In the genomic region with DNA sequence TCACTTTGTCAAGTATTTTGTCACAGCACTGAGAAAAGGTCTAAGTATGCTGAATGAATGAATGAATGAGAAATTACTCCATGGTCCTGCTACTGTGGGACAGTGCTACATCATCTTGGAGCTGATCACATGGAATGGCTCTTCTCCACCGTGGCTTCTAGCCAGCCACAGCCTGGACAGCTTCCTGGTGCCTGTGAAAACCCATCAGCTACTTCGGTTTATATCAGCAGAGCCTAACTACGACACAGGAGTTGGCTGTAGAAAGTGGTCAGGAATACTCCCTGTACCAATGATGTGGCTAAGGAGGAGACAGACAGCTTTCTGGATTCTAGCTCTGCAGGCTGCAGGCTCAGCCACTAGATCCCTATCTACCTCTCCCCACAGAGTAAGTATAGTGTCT, we compare ENCODE assay signal across 20 mouse cellular contexts.
DNase-seq lines count a peak whose midpoint lies in the region; TF ChIP-seq lines count a peak whose summit lies in the region.
"Had no signal": no experiment of that assay in that cellular context is flagged by ENCODE, and none has a peak within 500 bp of the region (broad histone marks: within the 10 kb centered on the region; RNA-seq: fewer than 3 reads in every experiment).

No protein-coding gene starts in this region.

- TF ChIP-seq POLR2A in thymus, adult 2 months (IDR thresholded peaks at IDR 0.05; ENCODE audit: control insufficient read depth, extremely low read depth, insufficient read depth, low read length, poor library complexity), result no peak

- no peak overlapping the region for H3K27ac ChIP-seq in thymus, adult 2 months (ENCODE audit: control insufficient read depth, insufficient read depth, low read length)
- H3K27ac ChIP-seq: embryonic facial prominence, embryonic 12.5 days; hindbrain, embryonic 13.5 days; kidney, postnatal 0 days; limb, embryonic 15.5 days; liver, embryonic 14.5 days had no signal

- H3K36me3 ChIP-seq in thymus, adult 2 months (ENCODE audit: control insufficient read depth, insufficient read depth, low read length), result no peaks in the 10 kb centered on the region
- H3K36me3 ChIP-seq: embryonic facial prominence, embryonic 12.5 days; G1E; hindbrain, embryonic 13.5 days; limb, embryonic 15.5 days had no signal

- H3K4me3 ChIP-seq in thymus, adult 2 months (ENCODE audit: control insufficient read depth, insufficient read depth, low read length), result no peak overlapping the region
- H3K4me3 ChIP-seq: embryonic facial prominence, embryonic 12.5 days; hindbrain, embryonic 13.5 days; limb, embryonic 15.5 days had no signal

- no peaks in the 10 kb centered on the region for H3K4me1 ChIP-seq in thymus, adult 2 months (replicated peaks; ENCODE audit: control insufficient read depth, insufficient read depth, low read length)

- TF ChIP-seq CTCF in thymus, adult 2 months (IDR thresholded peaks at IDR 0.05; ENCODE audit: borderline replicate concordance, control insufficient read depth, extremely low read depth, insufficient read depth, low read length, poor library complexity), result no peak

- peak; percentile 29 for DNase-seq in gastrocnemius, postnatal 14 days
- DNase-seq in gastrocnemius, adult 8-10 months (ENCODE audit: low spot score in 2 of 2), result no peak
- DNase-seq in right cerebral cortex, postnatal 10 days (ENCODE audit: low spot score in 2 of 2), result peak; percentile 52 to 56
- DNase-seq in right cerebral cortex, postnatal 4 days, result no peak
- peak; percentile 85 for DNase-seq in lung, postnatal 10 days
- no peak for DNase-seq in ovary, postnatal 14 days (ENCODE audit: low spot score)
- no peak for DNase-seq in thymus, adult 2 months
- DNase-seq: B cell, adult 2 months; cerebellum, adult 11-12 months; forebrain, postnatal 0 days; kidney, adult 2 months; left cerebral cortex, postnatal 4 days; right cerebral cortex, postnatal 14 days; thymus, postnatal 14 days had no signal

- 83% methylated on average over 3 of the region's 3 CpGs for WGBS in thymus, adult 2 months

- H3K27me3 ChIP-seq in thymus, adult 2 months (ENCODE audit: control insufficient read depth, insufficient read depth, low read length), result no peaks in the 10 kb centered on the region
- H3K27me3 ChIP-seq: embryonic facial prominence, embryonic 12.5 days; hindbrain, embryonic 13.5 days; limb, embryonic 15.5 days had no signal

- intact Hi-C loops in gastrocnemius, postnatal 14 days (cut with DNase I; ENCODE audit: low total_unique reads), result no loop called here

Comparison
In these comparisons a context has a peak if more than half of its experiments do, and no peak if none do; other contexts are left out.
1. DNase-seq: peak in gastrocnemius, postnatal 14 days (single experiment), right cerebral cortex, postnatal 10 days (2 of 2) and lung, postnatal 10 days (single experiment); none in gastrocnemius, adult 8-10 months (0 of 2), right cerebral cortex, postnatal 4 days (single experiment), ovary, postnatal 14 days (single experiment) and thymus, adult 2 months (single experiment).